Mouse (Mus musculus) lung, embryonic 16.5 days (tissue): ENCODE data around the gene Epha10. TPM values are rescaled to one million over a fixed set of nuclear protein-coding genes. Genes with fewer than 3 reads are reported as not detected.

Experiments
- ATAC-seq: fragments of 200-750 bp; cut with Nextera tagmentation; 2 replicates; pipeline ENCODE4 v1.8.0; 2017; ENCODE audit warnings: low read depth, mild to moderate bottlenecking, moderate library complexity
- H3K27ac ChIP-seq: fragments of 300-500 bp; sonication (generic); 2 replicates; pipeline ENCODE4 v1.5.1; 2014; ENCODE audit warnings: mild to moderate bottlenecking, control low read depth, low read length
- H3K27me3 ChIP-seq: fragments of 300-500 bp; sonication (generic); 2 replicates; pipeline ENCODE4 v1.6.1; 2014; ENCODE audit warnings: low read depth, low read length, mixed read lengths; ENCODE audit not compliant: control insufficient read depth, insufficient read depth
- H3K36me3 ChIP-seq: fragments of 300-500 bp; sonication (generic); 2 replicates; pipeline ENCODE4 v1.6.1; 2014; ENCODE audit warnings: low read length; ENCODE audit not compliant: control insufficient read depth, insufficient read depth
- H3K4me1 ChIP-seq: fragments of 300-500 bp; sonication (generic); replicated peaks from 2 replicates; pipeline ENCODE4 v1.6.1; 2014; ENCODE audit warnings: low read length, mixed read lengths; ENCODE audit not compliant: control insufficient read depth, insufficient read depth
- H3K4me2 ChIP-seq: fragments of 300-500 bp; sonication (generic); 2 replicates; pipeline ENCODE4 v1.6.1; 2014; ENCODE audit warnings: low read depth, low read length, control low read depth
- H3K4me3 ChIP-seq: fragments of 300-500 bp; sonication (generic); 2 replicates; pipeline ENCODE4 v1.5.1; 2014; ENCODE audit warnings: mild to moderate bottlenecking, low read length, control low read depth
- H3K9ac ChIP-seq: fragments of 300-500 bp; sonication (generic); 2 replicates; pipeline ENCODE4 v1.6.1; 2014; ENCODE audit warnings: low read length, control low read depth
- H3K9me3 ChIP-seq: fragments of 300-500 bp; sonication (generic); 2 replicates; pipeline ENCODE4 v1.6.1; 2016; ENCODE audit warnings: low read length; ENCODE audit not compliant: control insufficient read depth
- WGBS: fragments of 180-500 bp; shearing (Covaris S2); extraction: QIAGEN DNeasy Blood & Tissue Kit; methylation state at CpG from one replicate; pipeline ENCODE4 v1.1.7; 2014; 5-methylcytosine and 5-hydroxymethylcytosine counted together
- polyA plus RNA-seq: library from polyadenylated mRNA; unstranded; fragments of >200 nt; fragmentation: Nextera tagmentation; extraction: Ambion mirVana; gene quantifications from 2 replicates; pipeline ENCODE4 v1.2.1, GENCODE M21; 2015

Gene Epha10
- polyA plus RNA-seq, 1 experiment from 2014 or later: not detected

DNA sequence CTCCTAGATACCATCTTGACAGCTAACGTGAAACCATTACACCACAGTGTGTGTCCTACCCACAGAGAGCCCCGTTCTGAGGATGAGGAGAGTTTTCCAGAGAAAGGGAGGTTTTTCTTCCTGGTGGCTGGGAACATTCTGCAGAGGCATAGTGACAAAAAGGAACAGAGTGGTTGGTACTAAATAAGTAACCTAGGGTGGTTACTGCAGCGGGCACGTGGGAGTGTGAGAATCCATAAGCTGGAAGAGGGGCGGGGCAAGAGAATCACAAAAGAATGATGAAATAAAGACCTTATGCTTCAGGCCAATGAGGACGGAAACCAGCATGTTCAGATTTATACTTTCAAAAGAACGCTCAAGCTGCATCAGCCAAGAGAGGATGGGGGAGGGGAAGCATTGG is 8.0 kb downstream of the Epha10 start:
- H3K4me3 ChIP-seq: no peak overlapping the region
- no peak overlapping the region for H3K27ac ChIP-seq
- no peak overlapping the region for H3K9ac ChIP-seq
- peaks cover 27% of the 10 kb centered on the region for H3K27me3 ChIP-seq
- ATAC-seq: no peak
- no peaks in the 10 kb centered on the region for H3K9me3 ChIP-seq
- H3K4me2 ChIP-seq: no peak overlapping the region
- 64% methylated on average over 7 of the region's 7 CpGs for WGBS
- H3K4me1 ChIP-seq: no peaks in the 10 kb centered on the region
- no peaks in the 10 kb centered on the region for H3K36me3 ChIP-seq

DNA sequence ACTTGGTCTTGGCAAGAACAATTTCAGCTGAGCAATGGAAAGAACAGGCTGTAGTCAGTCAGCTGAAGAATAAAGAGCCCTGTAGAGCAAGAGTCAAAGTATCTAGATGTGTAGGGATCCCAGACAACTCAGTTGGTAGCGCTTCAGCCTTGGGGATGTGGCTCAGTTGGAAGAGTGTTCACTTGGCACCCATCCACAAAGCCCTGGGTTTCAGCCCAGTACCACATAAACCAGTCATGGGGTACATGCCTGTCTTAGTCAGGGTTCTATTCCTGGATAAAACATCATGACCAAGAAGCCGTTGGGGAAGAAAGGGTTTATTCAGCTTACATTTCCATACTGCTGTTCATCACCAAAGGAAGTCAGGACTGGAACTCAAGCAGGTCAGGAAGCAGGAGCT is 9.2 kb downstream of the Epha10 start:
- H3K27me3 ChIP-seq: peaks cover 36% of the 10 kb centered on the region

DNA sequence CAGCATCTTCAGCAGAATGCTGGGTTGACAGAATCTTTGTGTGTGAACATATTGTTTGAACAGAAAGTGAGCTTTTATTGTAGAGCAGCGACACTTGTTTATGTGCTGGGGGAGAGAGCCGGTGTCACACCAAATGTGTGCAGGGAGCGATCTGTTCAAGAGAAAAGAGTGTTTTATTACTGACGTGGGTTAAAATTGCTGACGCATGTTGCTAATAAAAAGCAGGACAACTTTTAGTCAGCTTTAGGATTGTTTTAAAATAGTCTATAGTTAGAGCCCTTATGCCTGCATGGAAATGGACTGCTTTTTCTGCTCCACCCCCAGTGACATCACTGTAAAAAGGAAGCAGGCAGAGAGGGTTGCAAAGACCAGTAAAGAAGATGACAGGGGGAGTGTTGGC is 10.1 kb downstream of the Epha10 start:
- Histone ChIP-seq H3K9ac (no peak overlapping the region), H3K9me3 (no peaks in the 10 kb centered on the region), H3K4me2 (no peak overlapping the region), H3K27me3 (peaks cover 37% of the 10 kb centered on the region), H3K27ac (no peak overlapping the region), H3K36me3 (no peaks in the 10 kb centered on the region), H3K4me1 (no peaks in the 10 kb centered on the region; the same call in 1 of the 2 replicates), H3K4me3 (no peak overlapping the region)
- no peak for ATAC-seq
- WGBS: 71% methylated on average over 5 of the region's 5 CpGs

More for the DNA sequence above, 9.2 kb downstream of the Epha10 start:
- H3K4me2 ChIP-seq: no peak overlapping the region
- no peak overlapping the region for H3K27ac ChIP-seq
- ATAC-seq: no peak
- H3K9ac ChIP-seq: no peak overlapping the region
- no peak overlapping the region for H3K4me3 ChIP-seq
- 90% methylated on average over 2 of the region's 2 CpGs for WGBS
- no peaks in the 10 kb centered on the region for H3K9me3 ChIP-seq
- no peaks in the 10 kb centered on the region for H3K36me3 ChIP-seq
- H3K4me1 ChIP-seq: no peaks in the 10 kb centered on the region; the same call in 1 of the 2 replicates

DNA sequence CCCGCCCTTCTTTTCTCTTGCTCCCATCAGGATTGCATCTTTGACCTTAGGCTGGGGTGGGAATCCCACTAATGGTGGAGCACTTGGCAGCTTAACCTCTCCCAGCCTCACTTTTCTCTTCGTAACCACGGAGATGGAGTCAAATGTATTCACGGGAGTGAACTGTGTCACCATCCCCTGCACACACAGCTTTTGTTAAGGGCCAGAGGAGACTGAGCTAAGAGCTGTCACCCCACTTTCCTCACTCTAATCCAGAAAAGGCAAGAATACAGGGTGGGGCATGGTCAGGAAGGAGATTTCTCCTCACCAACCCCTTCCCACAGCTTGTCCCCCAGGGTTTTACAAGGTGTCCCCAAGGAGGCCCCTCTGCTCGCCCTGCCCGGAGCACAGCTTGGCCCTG is 13.1 kb downstream of the Epha10 start:
- no peak for ATAC-seq
- no peak overlapping the region for H3K4me3 ChIP-seq

DNA sequence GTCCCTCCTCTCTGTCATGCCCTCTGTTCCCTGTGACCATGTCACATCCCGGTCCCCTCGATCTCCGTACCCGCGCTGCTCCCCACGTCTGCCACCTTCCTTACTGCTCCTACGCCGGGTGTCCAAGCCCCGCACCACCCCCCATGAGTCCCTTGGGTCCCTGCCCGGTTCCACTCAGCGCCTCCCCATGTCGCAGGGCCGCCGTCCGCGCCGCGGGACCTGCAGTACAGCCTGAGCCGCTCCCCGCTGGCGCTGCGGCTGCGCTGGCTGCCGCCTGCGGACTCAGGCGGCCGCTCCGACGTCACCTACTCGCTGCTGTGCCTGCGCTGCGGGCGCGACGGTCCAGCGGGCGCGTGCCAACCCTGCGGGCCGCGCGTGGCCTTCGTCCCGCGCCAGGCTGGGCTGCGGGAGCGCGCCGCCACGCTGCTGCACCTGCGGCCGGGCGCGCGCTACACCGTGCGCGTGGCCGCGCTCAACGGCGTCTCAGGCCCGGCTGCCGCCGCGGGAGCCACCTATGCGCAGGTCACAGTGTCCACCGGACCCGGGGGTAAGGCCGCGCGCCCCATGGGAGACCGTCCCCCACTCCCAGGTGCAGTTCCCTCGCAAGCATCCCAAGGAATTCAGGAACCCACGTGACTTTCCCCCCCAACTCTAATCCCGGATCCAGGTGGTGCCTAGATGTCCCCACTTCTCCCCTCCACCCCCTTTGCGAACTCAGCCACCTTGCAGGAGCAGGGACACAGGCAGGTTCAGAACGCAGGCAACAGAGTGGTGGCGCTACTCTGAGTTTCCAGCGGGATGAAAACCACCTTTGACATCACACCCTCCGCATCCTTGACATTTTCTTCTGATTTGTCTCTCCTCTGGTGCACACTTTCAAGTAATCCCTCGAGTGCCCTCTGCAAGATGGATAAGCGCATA is 14.1 kb downstream of the Epha10 start:
- H3K27me3 ChIP-seq: peaks cover 45% of the 10 kb centered on the region
- ATAC-seq: no peak
- H3K27ac ChIP-seq: no peak overlapping the region
- no peak overlapping the region for H3K9ac ChIP-seq
- H3K9me3 ChIP-seq: no peaks in the 10 kb centered on the region
- H3K36me3 ChIP-seq: no peaks in the 10 kb centered on the region
- peak overlapping the region; percentile 33 for H3K4me3 ChIP-seq
- 2% methylated on average over 63 of the region's 83 CpGs for WGBS
- peak overlapping the region; percentile 56 for H3K4me2 ChIP-seq
- H3K4me1 ChIP-seq: no peaks in the 10 kb centered on the region; the same call in 1 of the 2 replicates

More for the DNA sequence above, 13.1 kb downstream of the Epha10 start:
- H3K4me2 ChIP-seq: no peak overlapping the region
- no peaks in the 10 kb centered on the region for H3K36me3 ChIP-seq
- H3K4me1 ChIP-seq: no peaks in the 10 kb centered on the region; the same call in 1 of the 2 replicates
- no peak overlapping the region for H3K27ac ChIP-seq
- peaks cover 40% of the 10 kb centered on the region for H3K27me3 ChIP-seq
- 24% methylated on average over 6 of the region's 6 CpGs for WGBS
- no peak overlapping the region for H3K9ac ChIP-seq
- no peaks in the 10 kb centered on the region for H3K9me3 ChIP-seq

DNA sequence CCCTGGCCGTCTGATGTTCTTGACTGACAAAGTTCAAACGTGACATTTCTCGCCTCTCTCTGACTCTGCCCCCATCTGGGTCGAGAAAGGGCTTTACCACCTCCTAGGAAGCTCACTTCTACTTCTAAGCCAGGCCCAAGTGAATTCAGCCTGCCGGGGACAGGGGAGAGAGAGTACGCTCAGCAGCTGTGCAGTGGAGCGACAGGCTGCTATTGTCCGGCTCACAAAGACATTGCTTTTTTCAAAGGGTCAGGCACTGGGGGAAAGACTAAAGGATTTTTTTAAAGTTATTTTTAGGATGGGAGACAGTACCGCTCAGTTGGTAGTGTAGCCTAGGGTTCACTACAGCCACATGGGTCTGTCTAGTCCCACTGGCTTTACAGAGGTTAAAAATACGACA is 17.7 kb downstream of the Epha10 start:
- no peak for ATAC-seq
- Histone ChIP-seq H3K4me2 (no peak overlapping the region), H3K36me3 (no peaks in the 10 kb centered on the region), H3K4me1 (no peaks in the 10 kb centered on the region; the same call in 1 of the 2 replicates), H3K27me3 (peaks cover 36% of the 10 kb centered on the region), H3K27ac (no peak overlapping the region), H3K9ac (no peak overlapping the region), H3K4me3 (no peak overlapping the region), H3K9me3 (no peaks in the 10 kb centered on the region)
- 50% methylated on average over 10 of the region's 10 CpGs for WGBS

DNA sequence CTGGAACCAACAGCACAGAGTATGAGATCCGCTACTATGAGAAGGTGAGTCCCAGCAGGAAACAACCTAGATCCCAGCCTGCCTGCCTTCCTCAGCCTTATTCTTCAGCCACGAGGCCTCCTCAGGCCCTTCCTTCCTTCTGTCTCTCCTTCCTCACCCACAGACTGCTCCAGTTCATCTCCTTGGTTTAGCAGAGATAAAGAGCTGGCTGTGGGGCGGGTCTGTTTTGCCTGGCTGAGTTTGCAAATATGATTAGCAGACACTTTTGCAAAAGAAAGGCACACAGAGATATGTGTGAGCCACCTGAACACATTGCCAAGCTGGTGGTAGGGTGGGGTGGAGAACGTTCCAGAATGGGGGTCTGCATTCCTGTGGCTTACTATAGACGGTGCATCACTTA is 19.2 kb downstream of the Epha10 start:
- Histone ChIP-seq H3K27me3 (peaks cover 22% of the 10 kb centered on the region), H3K27ac (no peak overlapping the region), H3K4me3 (no peak overlapping the region), H3K4me1 (no peaks in the 10 kb centered on the region; the same call in 1 of the 2 replicates), H3K36me3 (no peaks in the 10 kb centered on the region), H3K4me2 (no peak overlapping the region), H3K9me3 (no peaks in the 10 kb centered on the region), H3K9ac (no peak overlapping the region)
- WGBS: 40% methylated on average over 5 of the region's 5 CpGs
- ATAC-seq: no peak

DNA sequence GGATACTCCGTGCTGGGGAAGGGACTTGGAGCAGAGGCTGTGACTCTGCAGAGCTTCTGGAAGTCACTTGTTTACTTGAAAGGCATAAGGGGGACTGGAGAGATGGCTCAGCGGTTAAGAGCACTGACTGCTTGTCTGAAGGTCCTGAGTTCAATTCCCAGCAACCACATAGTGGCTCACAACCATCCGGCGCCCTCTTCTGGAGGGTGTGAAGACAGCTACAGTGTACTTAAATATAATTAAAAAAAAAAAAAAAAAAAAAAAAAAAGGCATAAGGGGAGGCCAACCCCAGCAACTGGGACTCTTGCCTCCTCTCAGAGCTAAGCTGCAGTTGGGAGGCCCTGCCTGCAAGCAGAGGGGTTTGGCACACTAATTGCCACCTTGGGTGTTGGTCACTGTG is 24.7 kb downstream of the Epha10 start:
- Histone ChIP-seq H3K36me3 (no peaks in the 10 kb centered on the region), H3K9ac (no peak overlapping the region)

DNA sequence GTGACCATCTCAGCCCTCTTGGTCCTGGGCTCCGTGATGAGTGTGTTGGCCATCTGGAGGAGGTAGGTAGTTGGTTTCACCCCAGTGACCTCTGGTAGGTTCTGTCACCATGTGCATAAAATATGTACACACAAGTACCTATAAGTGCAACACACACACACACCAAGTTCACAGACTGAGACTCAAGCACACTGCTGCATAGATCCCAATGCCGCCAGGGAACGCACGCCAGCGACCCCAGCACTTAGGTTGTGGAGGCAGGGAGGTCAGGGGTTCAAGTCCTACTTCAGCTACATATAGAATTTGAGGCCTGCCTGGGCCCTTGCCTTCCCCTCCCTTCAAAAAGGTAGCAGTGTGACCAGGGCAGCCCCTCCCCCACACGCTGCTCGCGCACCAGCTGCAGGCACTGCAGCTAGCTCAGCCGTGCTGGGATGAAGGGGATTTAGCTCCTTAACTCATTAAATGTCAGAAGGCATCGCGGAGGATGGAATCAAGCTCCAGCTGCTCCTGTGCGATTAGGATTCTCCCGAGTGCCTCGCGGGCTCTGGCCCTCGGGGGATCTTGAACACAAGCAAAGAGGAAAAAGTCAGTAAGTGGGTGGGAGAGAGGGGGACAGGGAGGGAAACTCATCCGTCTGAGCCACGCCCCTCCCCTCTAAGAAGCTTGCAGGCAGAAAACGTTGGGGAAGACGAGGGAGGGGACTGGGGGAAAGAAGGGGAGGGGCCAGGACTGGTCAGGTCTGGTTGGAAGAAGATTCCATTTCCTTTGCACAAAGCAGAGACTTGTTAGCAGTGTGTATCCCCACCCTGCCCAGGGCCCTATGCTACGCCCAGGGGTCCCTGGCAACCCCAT is 25.5 kb downstream of the Epha10 start:
- H3K4me2 ChIP-seq: peak overlapping the region; percentile 25
- no peak for ATAC-seq
- no peak overlapping the region for H3K4me3 ChIP-seq
- H3K4me1 ChIP-seq: peaks cover 4% of the 10 kb centered on the region; the same call in 1 of the 2 replicates
- 8% methylated on average over 21 of the region's 21 CpGs for WGBS
- no peaks in the 10 kb centered on the region for H3K36me3 ChIP-seq
- no peak overlapping the region for H3K27ac ChIP-seq
- H3K27me3 ChIP-seq: no peaks in the 10 kb centered on the region
- H3K9ac ChIP-seq: no peak overlapping the region
- no peaks in the 10 kb centered on the region for H3K9me3 ChIP-seq

More for the DNA sequence above, 24.7 kb downstream of the Epha10 start:
- Histone ChIP-seq H3K9me3 (no peaks in the 10 kb centered on the region), H3K4me2 (no peak overlapping the region), H3K4me3 (no peak overlapping the region), H3K4me1 (peaks cover 4% of the 10 kb centered on the region; the same call in 1 of the 2 replicates), H3K27me3 (no peaks in the 10 kb centered on the region), H3K27ac (no peak overlapping the region)
- ATAC-seq: no peak
- 49% methylated on average over 4 of the region's 4 CpGs for WGBS
